Mouse (Mus musculus) intestine, embryonic 15.5 days (tissue): ENCODE data around the gene Mrpl49. TPM values are rescaled to one million over a fixed set of nuclear protein-coding genes. Genes with fewer than 3 reads are reported as not detected.
A peak's percentile ranks its signal among the peaks of the same experiment; 100 is the strongest.

Source experiments
- ATAC-seq: fragments of 200-750 bp; cut with Nextera tagmentation; 2 replicates; pipeline ENCODE4 v1.8.0; 2017; ENCODE audit warnings: moderate TSS enrichment, moderate library complexity
- H3K27ac ChIP-seq: fragments of 300-500 bp; sonication (generic); 2 replicates; pipeline ENCODE4 v1.5.1; 2015; ENCODE audit warnings: mild to moderate bottlenecking, inconsistent platforms
- H3K27me3 ChIP-seq: fragments of 300-500 bp; sonication (generic); replicated peaks from 2 replicates; pipeline ENCODE4 v1.6.1; 2015; ENCODE audit warnings: inconsistent platforms
- H3K36me3 ChIP-seq: fragments of 300-500 bp; sonication (generic); 2 replicates; pipeline ENCODE4 v1.6.1; 2015; ENCODE audit warnings: inconsistent platforms
- H3K4me1 ChIP-seq: fragments of 300-500 bp; sonication (generic); replicated peaks from 2 replicates; pipeline ENCODE4 v1.6.1; 2015; ENCODE audit warnings: inconsistent platforms
- H3K4me2 ChIP-seq: fragments of 300-500 bp; sonication (generic); replicated peaks from 2 replicates; pipeline ENCODE4 v1.6.1; 2015; ENCODE audit warnings: mild to moderate bottlenecking, inconsistent platforms
- H3K4me3 ChIP-seq: fragments of 300-500 bp; sonication (generic); replicated peaks from 2 replicates; pipeline ENCODE4 v1.5.1; 2015; ENCODE audit warnings: inconsistent platforms
- H3K9ac ChIP-seq: fragments of 300-500 bp; sonication (generic); 2 replicates; pipeline ENCODE4 v1.6.1; 2015; ENCODE audit warnings: inconsistent platforms
- H3K9me3 ChIP-seq: fragments of 300-500 bp; sonication (generic); 2 replicates; pipeline ENCODE4 v1.6.1; 2016; ENCODE audit warnings: inconsistent platforms
- WGBS: fragments of 180-500 bp; shearing (Covaris S2); methylation state at CpG from one replicate; pipeline ENCODE4 v1.1.7; 2015; 5-methylcytosine and 5-hydroxymethylcytosine counted together
- polyA plus RNA-seq: library from polyadenylated mRNA; unstranded; fragments of >200 nt; fragmentation: Nextera tagmentation; extraction: Ambion mirVana; gene quantifications from 2 replicates; pipeline ENCODE4 v1.2.1, GENCODE M21; 2015

The Mrpl49 gene
- polyA plus RNA-seq, 1 experiment from 2014 or later, result 72.7 TPM

GRCm38 (mm10) chr19:6023930-6024329 lies 33.7 kb downstream of the Mrpl49 start:
- 82% methylated on average over 7 of the region's 7 CpGs for WGBS
- ATAC-seq, result no peak

DNA sequence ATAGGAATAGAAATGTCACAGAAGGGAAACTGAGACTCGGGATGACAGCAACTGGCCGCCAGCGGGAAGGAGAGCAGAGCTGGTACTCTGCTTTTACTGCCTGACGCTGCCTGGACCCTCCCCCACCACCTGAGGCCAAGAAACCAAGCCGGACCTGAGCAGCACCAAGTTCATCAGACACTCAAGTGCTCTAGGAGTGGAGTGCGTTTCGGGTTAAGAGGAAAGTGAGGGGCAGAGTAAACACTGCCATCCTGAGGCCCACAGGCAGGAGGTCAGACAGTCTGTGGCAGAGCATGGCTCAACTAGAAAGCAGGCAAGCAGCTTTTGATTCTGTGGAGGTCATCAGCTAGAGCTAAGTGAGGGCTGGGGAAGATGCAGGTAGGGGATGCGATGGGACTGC lies 34.5 kb downstream of the Mrpl49 start:
- no peak for ATAC-seq
- no peak overlapping the region for H3K9ac ChIP-seq
- H3K36me3 ChIP-seq, result no peaks in the 10 kb centered on the region
- H3K4me1 ChIP-seq, result 0 out of 2 replicates have a peak, but pooled peaks cover 7% of the 10 kb centered on the region
- no peaks in the 10 kb centered on the region for H3K9me3 ChIP-seq
- no peak overlapping the region for H3K4me2 ChIP-seq
- 51% methylated on average over 8 of the region's 8 CpGs for WGBS
- no peak overlapping the region for H3K27ac ChIP-seq
- H3K27me3 ChIP-seq, result no peaks in the 10 kb centered on the region; the same call in 1 of the 2 replicates
- H3K4me3 ChIP-seq, result no peak overlapping the region

More at GRCm38 (mm10) chr19:6023930-6024329, 33.7 kb downstream of the Mrpl49 start:
- Histone ChIP-seq H3K9me3 (no peaks in the 10 kb centered on the region), H3K36me3 (no peaks in the 10 kb centered on the region), H3K9ac (no peak overlapping the region), H3K27me3 (no peaks in the 10 kb centered on the region; the same call in 1 of the 2 replicates), H3K4me1 (0 out of 2 replicates have a peak, but pooled peaks cover 3% of the 10 kb centered on the region), H3K4me2 (no peak overlapping the region), H3K4me3 (no peak overlapping the region), H3K27ac (no peak overlapping the region)

DNA sequence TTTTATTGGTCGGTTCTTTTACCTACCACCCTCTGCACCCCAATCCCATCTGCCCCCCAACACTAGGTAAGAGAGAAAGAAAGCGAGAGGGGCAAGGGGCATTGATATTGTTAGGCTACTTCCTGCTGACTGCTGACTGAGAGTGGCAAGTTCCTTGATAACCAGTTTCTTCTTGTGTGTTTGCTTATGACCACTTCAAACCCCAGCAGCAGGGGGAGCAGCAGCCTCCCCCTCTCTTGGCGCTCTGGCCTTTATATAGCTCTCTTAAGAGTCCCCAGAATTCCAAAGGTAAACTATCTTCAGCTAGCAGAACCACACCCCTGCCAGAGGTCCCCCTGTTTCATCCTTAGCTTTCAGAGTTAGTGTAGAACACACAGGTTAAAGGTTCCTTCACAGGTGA lies 37.3 kb downstream of the Mrpl49 start:
- no peak for ATAC-seq
- 53% methylated on average over 3 of the region's 3 CpGs for WGBS
- no peak overlapping the region for H3K9ac ChIP-seq

DNA sequence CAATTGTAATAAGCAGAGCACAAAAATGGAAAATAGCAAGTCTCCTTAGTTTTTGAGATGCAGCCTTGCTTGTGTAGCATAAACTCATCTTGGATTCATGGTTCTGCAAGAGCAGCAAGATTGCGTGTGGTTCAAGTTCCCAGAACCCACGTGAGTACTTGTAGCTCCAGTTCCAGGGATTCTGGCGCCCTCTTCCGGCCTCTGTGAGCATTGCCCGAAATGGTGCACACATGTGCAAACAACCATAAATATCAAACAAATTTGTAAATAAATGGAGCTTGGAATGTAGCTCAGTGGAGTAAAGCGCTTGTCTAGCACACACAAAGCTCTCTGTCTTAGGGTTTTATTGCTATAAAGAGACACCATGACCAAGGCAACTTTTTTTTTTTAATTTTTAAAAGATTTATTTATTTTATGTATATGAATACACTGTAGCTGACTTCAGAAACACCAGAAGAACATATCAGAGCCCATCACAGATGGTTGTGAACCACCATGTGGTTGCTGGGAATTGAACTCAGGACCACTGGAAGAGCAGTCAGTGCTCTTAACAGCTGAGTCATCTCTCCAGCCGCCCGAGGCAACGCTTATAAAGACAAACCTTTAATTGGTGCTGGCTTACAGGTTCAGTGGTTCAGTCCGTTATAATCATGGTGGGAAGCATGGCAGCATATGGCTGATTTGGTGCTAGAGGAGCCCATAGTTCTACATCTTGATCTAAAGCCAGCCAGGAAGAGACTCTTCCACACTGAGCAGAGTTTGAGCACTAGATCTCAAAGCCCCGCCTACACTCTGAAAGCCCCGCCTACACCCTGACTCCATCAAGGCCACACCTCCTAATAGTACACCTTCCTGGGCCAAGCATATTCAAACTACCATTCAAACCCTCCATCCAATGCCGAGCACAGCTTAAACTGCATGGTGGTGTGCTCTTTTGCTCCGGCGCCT lies 39.2 kb downstream of the Mrpl49 start:
- H3K36me3 ChIP-seq, result no peaks in the 10 kb centered on the region
- H3K4me2 ChIP-seq, result no peak overlapping the region
- H3K27me3 ChIP-seq, result no peaks in the 10 kb centered on the region; the same call in 1 of the 2 replicates
- no peak overlapping the region for H3K4me3 ChIP-seq
- WGBS, result 33% methylated on average over 15 of the region's 15 CpGs
- ATAC-seq, result no peak
- peaks cover 14% of the 10 kb centered on the region for H3K4me1 ChIP-seq
- no peak overlapping the region for H3K27ac ChIP-seq
- H3K9ac ChIP-seq, result no peak overlapping the region
- no peaks in the 10 kb centered on the region for H3K9me3 ChIP-seq

More for the DNA sequence above, 37.3 kb downstream of the Mrpl49 start:
- H3K4me3 ChIP-seq, result no peak overlapping the region
- no peaks in the 10 kb centered on the region; the same call in 1 of the 2 replicates for H3K27me3 ChIP-seq
- no peaks in the 10 kb centered on the region for H3K36me3 ChIP-seq
- peaks cover 14% of the 10 kb centered on the region for H3K4me1 ChIP-seq
- no peaks in the 10 kb centered on the region for H3K9me3 ChIP-seq
- H3K4me2 ChIP-seq, result no peak overlapping the region
- H3K27ac ChIP-seq, result no peak overlapping the region

DNA sequence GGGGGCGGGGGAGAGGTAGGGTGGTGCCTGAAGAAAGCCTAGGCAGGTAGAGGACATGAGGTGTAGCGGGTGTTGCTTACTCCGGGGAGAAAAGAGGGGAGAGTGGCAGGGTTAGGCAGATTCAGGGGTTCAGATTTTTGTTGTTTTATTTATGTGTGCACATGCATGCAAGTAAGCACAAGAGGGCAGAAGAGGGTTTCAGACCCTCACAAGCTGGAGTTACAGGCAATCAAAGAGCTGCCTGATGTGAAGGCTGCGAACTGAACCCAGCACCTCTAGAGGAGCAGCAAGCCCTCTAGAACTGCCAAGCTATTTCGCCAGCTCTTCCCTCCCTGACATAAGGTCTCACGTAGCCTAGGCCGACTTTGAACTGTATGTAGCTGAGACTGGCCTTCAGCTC lies 41.1 kb downstream of the Mrpl49 start:
- H3K4me2 ChIP-seq, result 0 out of 2 replicates have a peak overlapping the region, but pooled peaks have one; percentile 96
- H3K36me3 ChIP-seq, result no peaks in the 10 kb centered on the region
- H3K4me3 ChIP-seq, result no peak overlapping the region
- no peak for ATAC-seq
- H3K9me3 ChIP-seq, result no peaks in the 10 kb centered on the region
- H3K27me3 ChIP-seq, result no peaks in the 10 kb centered on the region
- WGBS, result 50% methylated on average over 7 of the region's 7 CpGs
- no peak overlapping the region for H3K9ac ChIP-seq
- H3K27ac ChIP-seq, result no peak overlapping the region
- peaks cover 14% of the 10 kb centered on the region for H3K4me1 ChIP-seq

DNA sequence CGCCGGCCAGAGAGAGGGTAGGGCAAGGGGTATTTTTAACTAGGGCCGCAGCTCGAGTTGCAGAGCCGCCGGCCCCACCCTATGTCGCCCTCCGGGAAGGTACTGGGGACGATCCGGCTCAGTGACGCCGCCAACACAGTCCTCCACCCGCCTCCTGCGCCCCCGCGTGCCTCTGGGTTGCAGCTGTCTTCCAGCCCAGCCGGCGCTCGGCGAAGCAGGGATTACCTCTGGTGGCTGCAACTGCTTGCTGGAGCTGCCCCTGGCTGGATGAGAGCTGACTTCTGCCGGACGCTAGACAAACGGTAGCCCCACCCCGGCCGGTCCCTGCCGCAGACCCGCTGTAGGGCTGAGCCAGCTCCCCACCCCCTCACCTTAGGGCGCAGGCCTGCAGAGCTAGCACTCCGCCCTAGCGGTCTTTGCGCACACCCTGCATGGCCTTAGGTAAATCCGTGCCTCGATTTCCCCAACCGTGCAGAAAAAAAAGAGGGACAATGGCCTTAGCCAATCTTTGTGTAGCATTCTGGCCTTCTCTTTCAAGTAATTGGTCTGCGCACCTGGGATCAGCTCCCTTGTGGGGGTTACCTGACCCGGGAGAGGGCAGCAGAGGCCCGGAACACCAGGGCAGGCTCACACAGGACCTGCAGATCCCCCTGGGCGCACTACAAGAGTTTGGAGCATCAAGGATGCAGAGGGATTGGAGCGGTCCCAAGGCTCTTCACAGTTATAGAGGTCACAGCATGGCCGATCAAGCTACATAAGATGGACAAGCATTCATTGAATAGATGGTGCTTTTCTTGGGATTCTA lies 41.9 kb downstream of the Mrpl49 start, which contains the start of gene Capn1:
Gene Capn1, minus strand, starts transcription at position 387 of the 805 bp plus-strand sequence.
- no peaks in the 10 kb centered on the region for H3K36me3 ChIP-seq
- H3K4me2 ChIP-seq, result peak within 1 kb of the TSS; percentile 96
- 3% methylated on average over 40 of the region's 40 CpGs for WGBS
- H3K4me1 ChIP-seq, result peaks cover 14% of the 10 kb centered on the region
- peak within 1 kb of the TSS; percentile 66 for H3K9ac ChIP-seq
- H3K27ac ChIP-seq, result peak within 1 kb of the TSS; percentile 67
- H3K9me3 ChIP-seq, result no peaks in the 10 kb centered on the region
- no peaks in the 10 kb centered on the region for H3K27me3 ChIP-seq
- H3K4me3 ChIP-seq, result peak within 1 kb of the TSS; percentile 59
- peak; percentile 86 for ATAC-seq

DNA sequence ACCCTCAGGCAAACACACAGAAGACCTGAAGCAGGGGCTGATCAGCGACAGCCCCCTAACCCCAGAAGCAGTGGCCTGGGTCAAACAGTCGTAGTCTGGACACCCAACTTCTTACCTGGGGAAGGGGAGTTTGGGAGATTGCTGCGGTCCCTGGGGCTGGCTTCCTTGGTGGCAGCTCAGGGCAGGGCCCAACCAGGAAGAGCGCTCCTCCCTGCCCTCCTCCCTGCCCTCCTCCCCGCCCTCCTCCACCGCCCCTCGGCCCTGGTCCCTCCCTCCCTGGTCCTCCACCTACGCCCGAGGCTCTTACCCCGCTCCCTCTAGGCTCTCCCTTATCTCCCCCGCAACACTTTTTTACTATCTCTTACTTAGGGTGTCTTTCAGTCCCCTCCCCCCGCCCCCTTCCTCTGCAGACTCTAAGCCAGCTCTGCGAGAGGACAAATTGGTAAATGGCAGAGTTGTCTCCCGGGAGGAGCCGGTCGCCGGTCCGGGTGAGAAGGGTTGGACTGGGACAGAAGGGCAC lies 42.5 kb downstream of the Mrpl49 start:
- no peaks in the 10 kb centered on the region for H3K36me3 ChIP-seq
- peaks cover 11% of the 10 kb centered on the region for H3K4me1 ChIP-seq
- H3K9ac ChIP-seq, result peak overlapping the region; percentile 66
- peak overlapping the region; percentile 59 for H3K4me3 ChIP-seq
- no peaks in the 10 kb centered on the region for H3K9me3 ChIP-seq
- peak; percentile 91 for ATAC-seq
- peak overlapping the region; percentile 67 for H3K27ac ChIP-seq
- peak overlapping the region; percentile 96 for H3K4me2 ChIP-seq
- H3K27me3 ChIP-seq, result no peaks in the 10 kb centered on the region
- 5% methylated on average over 16 of the region's 18 CpGs for WGBS

DNA sequence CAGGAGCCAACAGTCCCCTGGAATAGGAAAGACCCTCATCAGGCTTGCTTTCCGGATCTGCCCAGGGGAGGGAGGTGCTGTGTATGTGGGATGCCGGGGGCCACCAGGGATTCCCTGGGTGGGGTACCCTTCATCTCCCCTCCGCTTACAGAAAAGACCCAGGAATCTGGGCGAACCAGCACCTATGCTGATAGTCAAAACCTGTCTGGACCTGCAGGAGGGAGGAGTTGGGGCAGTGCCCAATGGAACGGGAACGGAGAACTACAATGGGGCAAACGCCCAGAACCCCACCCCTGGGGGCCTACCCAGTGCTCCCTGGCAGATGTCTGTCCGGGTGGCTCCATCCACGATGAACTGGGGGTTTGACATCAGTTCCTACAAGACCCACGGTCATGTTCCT lies 43.9 kb downstream of the Mrpl49 start:
- Histone ChIP-seq H3K4me3 (no peak overlapping the region), H3K4me2 (no peak overlapping the region), H3K27ac (no peak overlapping the region), H3K9ac (no peak overlapping the region), H3K36me3 (no peaks in the 10 kb centered on the region), H3K27me3 (no peaks in the 10 kb centered on the region), H3K9me3 (no peaks in the 10 kb centered on the region), H3K4me1 (peaks cover 9% of the 10 kb centered on the region)
- ATAC-seq, result no peak
- 90% methylated on average over 10 of the region's 10 CpGs for WGBS

DNA sequence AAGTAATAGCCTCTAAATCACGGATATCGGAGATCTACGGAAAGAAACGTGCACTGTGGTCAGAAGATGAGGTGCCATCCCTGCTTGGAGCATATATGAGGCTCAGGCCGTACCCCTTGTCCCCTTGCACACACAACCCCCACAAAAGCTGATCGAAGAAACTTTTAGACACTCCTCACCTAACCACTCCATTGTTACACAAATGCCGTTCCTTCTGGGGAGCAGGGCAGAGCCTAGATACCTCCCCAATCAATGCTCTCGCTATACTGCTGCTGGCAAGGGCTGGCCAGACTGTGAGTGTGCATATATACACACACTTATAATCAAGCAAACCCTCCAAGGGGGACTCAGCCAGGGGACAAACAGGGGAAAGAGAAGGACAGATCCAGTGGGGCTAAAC lies 48.4 kb downstream of the Mrpl49 start:
- no peak overlapping the region for H3K4me2 ChIP-seq
- no peaks in the 10 kb centered on the region; the same call in 1 of the 2 replicates for H3K4me1 ChIP-seq
- ATAC-seq, result no peak
- H3K27ac ChIP-seq, result no peak overlapping the region
- H3K27me3 ChIP-seq, result no peaks in the 10 kb centered on the region
- H3K4me3 ChIP-seq, result no peak overlapping the region
- H3K9me3 ChIP-seq, result no peaks in the 10 kb centered on the region
- H3K36me3 ChIP-seq, result no peaks in the 10 kb centered on the region
- no peak overlapping the region for H3K9ac ChIP-seq
- 86% methylated on average over 8 of the region's 8 CpGs for WGBS

DNA sequence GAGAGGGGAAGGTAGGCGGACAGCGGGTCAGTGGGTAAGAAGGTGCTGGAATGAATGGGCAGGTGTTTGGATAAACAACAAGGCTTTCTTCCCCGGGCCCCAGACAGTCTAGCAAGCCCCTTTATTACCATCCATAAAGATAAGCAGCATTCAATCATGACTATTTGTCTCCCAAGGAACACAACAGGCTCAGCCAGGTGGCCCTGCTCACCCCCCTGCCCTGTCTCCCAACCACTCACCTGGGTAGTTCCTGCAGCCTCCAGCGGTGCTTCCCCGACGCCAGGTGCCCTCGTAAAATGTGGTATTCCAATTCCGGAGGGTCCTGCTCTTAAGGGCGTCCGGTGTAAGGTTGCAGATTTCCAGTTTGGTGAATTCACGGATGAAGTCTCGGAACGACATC lies 50.6 kb downstream of the Mrpl49 start:
- no peaks in the 10 kb centered on the region for H3K36me3 ChIP-seq
- no peaks in the 10 kb centered on the region; the same call in 1 of the 2 replicates for H3K4me1 ChIP-seq
- no peak overlapping the region for H3K27ac ChIP-seq
- no peak overlapping the region for H3K4me3 ChIP-seq
- no peak overlapping the region for H3K9ac ChIP-seq
- WGBS, result 51% methylated on average over 13 of the region's 13 CpGs
- no peaks in the 10 kb centered on the region for H3K27me3 ChIP-seq
- no peak overlapping the region; the same call in 1 of the 2 replicates for H3K4me2 ChIP-seq
- no peaks in the 10 kb centered on the region for H3K9me3 ChIP-seq
- peak; percentile 90 for ATAC-seq

GRCm38 (mm10) chr19:6005541-6005940 lies 52.0 kb downstream of the Mrpl49 start:
- Histone ChIP-seq H3K9me3 (no peaks in the 10 kb centered on the region), H3K4me3 (no peak overlapping the region), H3K4me1 (no peaks in the 10 kb centered on the region; the same call in 1 of the 2 replicates), H3K36me3 (no peaks in the 10 kb centered on the region), H3K4me2 (no peak overlapping the region), H3K9ac (no peak overlapping the region), H3K27ac (no peak overlapping the region), H3K27me3 (no peaks in the 10 kb centered on the region)
- ATAC-seq, result no peak
- WGBS, result 55% methylated on average over 11 of the region's 11 CpGs
